8 mouse cellular contexts compared by ENCODE assay signal in the genomic region with DNA sequence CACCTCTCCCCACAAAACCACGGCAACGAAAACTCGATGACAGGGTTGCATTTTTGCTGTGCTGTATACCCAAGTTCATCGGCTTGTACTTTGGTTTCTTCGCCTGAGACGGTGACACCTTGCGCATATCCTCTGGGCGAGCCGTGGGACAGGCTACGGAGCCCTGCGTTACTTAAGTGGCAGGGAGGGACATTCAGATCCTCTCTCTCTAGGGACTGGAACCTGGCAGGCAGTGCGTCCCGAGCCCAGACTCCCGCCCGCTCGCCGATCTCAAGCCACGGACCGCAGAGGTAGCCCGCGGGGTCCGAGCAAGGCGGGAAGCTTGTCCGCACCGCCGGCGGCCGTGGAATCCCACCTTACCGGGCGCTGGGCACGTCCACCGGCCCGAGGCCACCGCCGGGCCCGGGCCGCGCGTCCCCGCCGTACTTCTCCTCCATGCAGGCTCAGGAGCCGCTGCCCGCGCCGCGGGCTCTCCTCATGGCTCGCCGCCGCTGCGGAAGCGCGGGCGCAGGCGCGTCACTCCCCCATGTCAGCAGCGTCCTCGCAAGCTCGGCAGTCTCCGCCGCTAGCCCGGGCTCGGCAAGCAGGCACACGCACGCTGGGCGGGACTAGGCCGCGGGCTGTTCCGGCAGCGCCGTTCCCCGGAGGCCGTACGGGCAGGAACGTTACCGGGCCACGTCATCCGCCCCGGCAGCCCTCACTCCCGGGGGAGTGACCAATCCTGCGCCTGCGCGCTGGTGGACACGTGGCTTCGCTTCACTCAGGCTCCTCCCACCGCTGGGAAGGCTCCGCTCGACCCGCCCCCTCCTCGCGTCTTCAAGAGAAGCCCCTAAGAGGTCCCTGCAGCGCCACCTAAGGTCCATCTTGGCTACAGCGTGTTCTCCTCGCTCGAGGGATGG. TPM values are rescaled to one million over a fixed set of nuclear protein-coding genes. Genes with fewer than 3 reads are reported as not detected.
A peak's percentile ranks its signal among the peaks of the same experiment; 100 is the strongest.
DNase-seq lines count a peak whose midpoint lies in the region; ATAC-seq lines count a peak whose summit lies in the region.

Gene Slc30a5 (minus strand): TSS at position 687 of the 899 bp plus-strand sequence.

- DNase-seq in adipocyte (ENCODE audit: low spot score), result peak; percentile 99
- peak; percentile 99 for DNase-seq in embryo, embryonic 10 days (ENCODE audit: low spot score)
- peak; percentile 99 for DNase-seq in gastrocnemius, postnatal 10 days
- DNase-seq in induced T-regulatory cell, adult 2 months (ENCODE audit: low read depth), result peak; percentile 100
- peak; percentile 97 to 99 for DNase-seq in left cerebral cortex, adult 9 months (ENCODE audit: low spot score in 2 of 2)
- peak; percentile 100 for DNase-seq in right cerebral cortex, postnatal 14 days
- peak; percentile 99 for DNase-seq in urinary bladder, postnatal 36 days (ENCODE audit: low spot score in 2 of 2)

- ATAC-seq in megakaryocyte progenitor cell, adult 5-6 weeks (replicated peaks; ENCODE audit: poor library complexity), result peak; percentile 91

RNA-seq across cellular contexts. Expression of gene Slc30a5, which starts in this region (rescaled TPM):
- total RNA-seq in gastrocnemius, postnatal 10 days (2021), result 10 to 100 TPM; 19.1 to 23.5 TPM
- 127 and 130 TPM in 2 replicates for total RNA-seq in megakaryocyte progenitor cell, adult 5-6 weeks (2015)
- total RNA-seq in megakaryocyte progenitor cell, adult 5-6 weeks (2017), result 99.7 and 101 TPM in 2 replicates

Comparison
In these comparisons a context has a peak if more than half of its experiments do, and no peak if none do; other contexts are left out.
1. Peak in every context shown above with its lines: DNase-seq and ATAC-seq.
2. RNA of gene Slc30a5 (total RNA-seq): 99.7 to 130 TPM in megakaryocyte progenitor cell, adult 5-6 weeks; 19.1 to 23.5 TPM in gastrocnemius, postnatal 10 days; every median in the first group is over 4 times any median in the second.